Mouse (Mus musculus) adrenal gland, adult (tissue): ENCODE measurements at regions not wholly inside any gene's neighbourhood (a gene's known extent, or its start where the extent isn't known, plus 50 kb on each side); places are given as distances from the start of the nearest gene placed in this dataset.
"Not testable (repeated sequence)": the region's sequence is repeated elsewhere in the genome, so short reads cannot be mapped to it uniquely, and the experiment has no call there.

Experiments
- DNase-seq, 2 experiments: peaks; one replicate each; pipeline ENCODE4 v3.0.0; 2022 to 2023; ENCODE audit warnings: low spot score in 1 of 2; ENCODE audit not compliant: inconsistent age in 2 of 2

GRCm38 (mm10) chr13:70192101-70193025, 390.2 kb downstream of the Med10 start:
- no peak for DNase-seq

DNA sequence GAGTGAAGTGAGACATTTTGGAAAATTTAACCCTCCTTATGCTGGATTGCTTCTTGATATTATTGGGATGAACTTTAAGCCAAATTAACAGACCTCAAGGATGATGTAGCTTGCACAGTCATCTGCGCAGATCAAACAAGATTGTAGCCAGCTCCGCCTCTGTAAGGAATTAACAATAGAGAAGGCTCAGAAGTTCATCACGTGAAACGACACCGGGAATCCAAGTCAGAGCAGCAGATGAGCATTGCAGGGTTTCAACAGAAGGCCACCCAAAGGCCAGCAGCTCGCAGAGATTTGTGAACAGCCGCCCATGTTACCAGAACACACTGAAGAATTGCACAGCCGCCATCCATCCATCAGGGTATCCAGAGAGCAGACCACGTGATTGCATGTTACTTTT, 391.1 kb downstream of the Med10 start:
- no peak for DNase-seq

DNA sequence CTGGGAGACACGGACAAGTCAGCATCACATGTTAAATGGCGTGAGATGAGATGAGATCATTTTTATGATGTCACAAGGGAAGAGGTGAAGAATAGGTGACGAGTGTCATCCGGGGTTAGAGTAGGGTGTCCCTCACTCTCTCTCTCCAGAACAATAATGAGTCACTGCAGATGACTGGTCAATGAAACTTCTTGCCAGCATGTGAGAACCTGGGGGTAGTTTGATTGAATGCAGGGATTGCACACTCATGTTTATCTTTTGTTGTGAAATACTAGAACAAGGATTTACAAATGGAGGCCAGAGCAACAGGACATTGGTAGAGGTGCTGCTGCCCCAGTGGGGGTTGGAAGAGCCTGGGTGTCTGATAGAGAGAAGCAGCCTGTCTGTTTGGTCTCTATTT, 393.7 kb downstream of the Med10 start:
- peak in 1 of 2 experiments; percentile 69 for DNase-seq

- DNase-seq = no peak
These were observed 396.4 kb downstream of the Med10 start for GRCm38 (mm10) chr13:70198638-70199037.

DNA sequence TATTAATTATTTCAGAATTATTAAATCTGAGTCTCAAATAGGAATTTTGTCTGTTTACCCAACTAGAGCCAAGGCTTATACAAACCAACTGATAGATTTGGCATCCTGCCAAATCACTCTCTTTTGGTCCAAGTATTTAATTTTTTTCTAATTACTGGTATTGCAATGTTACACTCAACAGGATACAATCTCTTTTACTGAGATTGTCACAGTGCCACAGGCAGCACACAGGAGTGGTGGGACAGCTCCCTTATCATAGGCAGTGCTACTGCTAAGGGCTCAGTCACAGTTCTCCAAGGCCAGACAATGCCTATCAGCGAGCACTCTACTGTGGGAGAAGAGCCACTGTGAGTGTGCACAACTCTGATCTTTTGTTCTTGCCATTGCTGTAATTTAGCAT, 396.9 kb downstream of the Med10 start:
- no peak for DNase-seq

DNA sequence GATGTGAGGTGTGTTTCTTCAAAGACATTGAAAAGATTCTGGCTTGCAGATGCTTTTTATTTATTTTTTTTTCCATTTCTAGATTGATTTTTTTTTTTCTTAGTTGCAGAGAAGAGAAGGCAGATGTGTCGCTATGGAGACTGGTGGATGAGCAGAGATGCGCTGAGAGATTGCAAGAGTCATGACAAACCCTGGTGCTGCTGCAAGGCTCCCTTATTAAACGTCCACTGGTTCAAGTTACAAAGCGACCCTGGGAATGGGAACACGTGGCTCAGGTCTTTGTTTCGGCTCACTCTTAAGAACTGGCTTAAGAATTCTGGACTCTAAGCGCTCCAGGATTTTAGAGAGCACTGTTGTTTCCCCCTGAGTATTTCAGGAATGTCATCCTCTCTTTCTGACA, 403.1 kb downstream of the Med10 start:
- DNase-seq = no peak

- DNase-seq = no peak
These were observed 408.0 kb downstream of the Med10 start for GRCm38 (mm10) chr13:70210158-70210557.

- DNase-seq = peak in 1 of 2 experiments; percentile 45
These were observed 410.8 kb downstream of the Med10 start for GRCm38 (mm10) chr13:70213017-70213416.

DNA sequence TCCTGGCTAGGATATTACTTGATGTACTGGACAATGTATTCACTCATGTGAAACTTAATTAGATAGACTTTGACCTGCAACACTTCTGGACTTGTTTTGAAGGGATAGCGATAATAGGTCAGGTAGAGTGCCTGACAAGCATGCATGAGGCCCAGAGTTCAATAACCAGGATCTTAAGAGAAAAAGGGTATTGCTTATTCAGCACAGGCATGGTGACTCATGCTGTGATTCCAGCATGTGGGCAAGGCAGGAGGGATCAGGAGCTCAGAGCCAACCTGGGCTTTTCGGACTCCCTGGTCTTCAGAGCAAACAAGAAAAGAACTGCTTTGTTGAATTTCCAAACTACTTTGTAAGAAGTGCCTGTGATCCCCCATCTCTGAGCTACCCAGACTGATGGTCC, 411.4 kb downstream of the Med10 start:
- no peak for DNase-seq

DNA sequence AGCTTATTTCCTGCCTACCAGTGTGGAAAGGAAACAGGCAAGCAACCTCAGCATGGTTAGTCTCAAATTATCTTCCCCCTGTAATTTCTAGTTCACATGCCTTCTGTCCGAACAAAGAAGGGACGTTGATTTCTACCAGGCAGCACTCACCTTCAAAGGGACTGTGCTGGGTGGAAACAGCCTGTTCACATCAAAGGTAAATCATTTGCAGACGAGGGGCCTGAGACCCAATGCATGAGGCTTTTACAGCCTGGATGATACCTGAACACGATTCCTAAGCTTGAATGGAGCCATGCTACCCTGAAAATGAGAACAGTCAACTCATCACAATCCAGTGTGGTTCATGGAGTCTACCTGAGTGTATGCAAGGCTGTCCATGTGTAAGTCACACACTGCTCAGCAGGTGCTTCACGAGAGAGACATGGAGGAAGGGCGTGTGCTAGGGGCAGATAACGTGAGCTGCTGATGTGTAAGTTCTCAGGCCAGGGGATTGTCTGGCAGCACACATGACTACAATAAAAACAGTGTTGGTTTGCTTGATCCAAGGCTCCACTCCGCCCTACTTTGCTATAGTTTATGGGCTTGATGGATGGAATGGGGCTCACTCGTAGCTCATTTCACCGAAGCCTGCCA, 411.9 kb downstream of the Med10 start:
- no peak for DNase-seq

DNA sequence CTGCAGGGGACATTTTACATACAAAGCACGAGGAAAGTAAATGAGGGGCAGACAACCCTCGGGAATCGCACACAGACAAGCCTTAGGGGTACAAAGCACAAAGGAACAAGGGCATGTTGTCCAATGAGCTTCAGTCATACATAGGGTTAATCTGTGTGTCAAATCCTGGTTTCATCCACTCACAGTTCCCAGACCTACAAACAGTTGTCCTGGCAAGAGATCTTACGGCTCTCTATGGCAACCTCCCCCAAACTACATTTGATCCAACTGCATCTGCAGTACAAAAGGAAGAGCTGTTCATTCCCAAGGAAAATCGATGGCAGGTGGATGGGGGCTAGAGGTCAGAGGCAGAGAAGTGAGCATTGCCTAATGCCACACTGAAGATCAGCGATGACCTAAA, 413.9 kb downstream of the Med10 start:
- DNase-seq = no peak

GRCm38 (mm10) chr13:70217429-70218133, 415.4 kb downstream of the Med10 start:
- no peak for DNase-seq

DNA sequence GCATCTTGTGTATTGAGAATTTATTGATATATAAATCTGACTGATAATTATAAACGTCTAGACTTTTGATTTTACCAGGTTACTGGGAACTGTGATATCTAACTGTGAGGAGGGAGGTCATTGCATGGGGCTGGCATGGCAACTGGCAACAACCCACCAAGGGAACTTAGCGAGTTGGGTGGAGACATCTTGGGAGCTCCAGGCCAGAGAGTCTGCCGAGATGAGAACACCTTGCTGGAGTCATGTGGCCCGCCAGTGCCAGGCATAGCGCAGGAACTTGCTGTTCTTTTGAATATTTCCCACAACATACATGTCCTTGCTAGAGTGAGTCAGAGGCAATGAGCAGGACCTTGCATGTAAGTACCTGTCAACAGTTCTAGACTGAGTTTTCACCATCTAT, 413.9 kb downstream of the Ice1 start:
- DNase-seq = no peak

GRCm38 (mm10) chr13:70227167-70227566, 410.3 kb downstream of the Ice1 start:
- DNase-seq = no peak

DNA sequence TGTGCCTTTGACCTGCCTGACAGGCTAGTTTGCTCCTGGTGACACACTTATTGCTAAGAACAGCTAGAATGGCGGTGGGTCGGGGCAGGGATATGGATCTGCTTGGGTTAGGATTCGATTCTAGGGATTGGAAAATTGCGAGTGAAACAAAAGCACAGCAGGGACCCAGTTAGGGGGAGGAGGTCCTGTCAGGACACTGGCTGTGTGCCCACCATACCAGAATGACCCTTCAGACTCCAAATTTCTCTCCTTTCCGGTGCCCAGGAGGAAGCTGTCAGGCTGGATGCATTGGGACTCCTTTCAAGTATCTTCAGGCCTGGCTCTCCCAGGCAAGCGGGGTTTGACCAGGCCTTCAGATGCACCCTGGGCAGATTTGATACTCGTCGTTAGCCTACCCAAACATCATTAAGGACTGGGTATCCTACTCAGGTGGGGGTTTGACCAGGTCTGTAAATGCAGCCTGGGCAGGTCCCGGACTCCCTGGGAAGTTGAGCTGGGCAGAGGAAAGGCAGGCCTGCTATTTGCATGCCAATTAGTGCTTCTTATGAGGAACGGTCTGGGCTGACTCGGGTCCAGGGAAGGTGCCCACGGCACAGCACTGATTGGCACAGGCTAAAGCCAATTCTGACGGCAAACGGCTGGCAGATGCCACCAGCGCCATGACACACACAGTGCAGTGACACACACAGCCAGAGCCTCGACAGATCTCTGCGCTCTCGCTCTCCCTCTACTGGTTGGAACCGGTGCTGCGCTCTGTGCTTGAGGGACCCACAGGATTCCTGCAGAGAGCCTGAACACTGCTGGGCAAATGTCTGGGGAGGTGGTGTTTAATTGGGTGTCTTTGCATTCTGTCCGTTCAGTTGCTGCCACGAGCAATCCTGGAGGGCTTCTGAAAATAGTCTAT, 403.3 kb downstream of the Ice1 start:
- peak; percentile 73 to 91 for DNase-seq

DNA sequence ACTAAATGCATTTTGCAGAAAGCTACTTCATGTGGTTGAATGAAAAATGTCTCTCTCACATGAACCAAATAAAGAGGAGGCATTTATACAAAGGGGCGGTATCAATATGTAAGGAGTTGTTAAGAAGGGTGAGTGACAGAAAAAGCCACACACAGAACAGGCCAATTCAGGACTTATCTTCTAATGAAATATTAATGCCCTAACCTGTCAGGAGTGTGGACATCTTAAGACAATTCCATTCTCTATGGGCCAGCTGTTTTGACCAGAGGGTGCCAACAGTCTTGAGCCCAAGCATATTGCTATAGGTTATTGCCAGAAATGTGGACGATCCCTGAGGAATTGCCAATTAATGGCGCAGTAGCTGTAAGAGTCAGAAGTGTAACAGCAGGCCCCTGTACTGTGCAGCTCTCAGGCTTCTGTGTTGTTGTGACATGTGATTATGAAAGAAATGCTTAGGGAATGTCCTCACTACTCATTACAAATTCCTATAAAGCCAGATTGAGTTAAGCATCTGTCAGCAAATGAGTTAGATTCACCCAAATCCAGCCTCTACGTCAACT, 393.8 kb downstream of the Ice1 start:
- DNase-seq = no peak

DNA sequence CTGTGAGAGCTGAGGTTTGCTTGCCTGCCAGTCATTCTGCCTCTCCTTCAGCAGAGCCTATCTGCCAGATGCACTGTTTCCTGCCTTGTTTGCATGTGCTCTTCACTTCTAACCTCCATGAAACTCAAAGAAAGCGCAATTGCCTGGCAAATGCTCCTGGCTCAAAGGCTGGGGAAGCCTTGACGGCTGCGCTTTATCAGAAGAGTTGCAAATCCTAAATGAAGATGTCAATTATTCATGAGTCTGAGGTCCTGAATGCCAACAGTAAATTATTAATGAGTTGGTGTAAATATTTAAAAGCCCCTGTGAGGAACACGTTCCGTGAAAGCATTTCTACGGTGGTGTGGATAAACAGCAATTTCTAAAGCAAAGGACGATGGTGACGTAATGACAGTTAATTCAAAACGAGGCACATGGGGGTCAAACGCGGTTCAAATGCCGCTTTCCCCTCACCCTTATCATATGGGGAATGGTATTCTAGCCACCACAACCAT, 377.4 kb downstream of the Ice1 start:
- DNase-seq = no peak

DNA sequence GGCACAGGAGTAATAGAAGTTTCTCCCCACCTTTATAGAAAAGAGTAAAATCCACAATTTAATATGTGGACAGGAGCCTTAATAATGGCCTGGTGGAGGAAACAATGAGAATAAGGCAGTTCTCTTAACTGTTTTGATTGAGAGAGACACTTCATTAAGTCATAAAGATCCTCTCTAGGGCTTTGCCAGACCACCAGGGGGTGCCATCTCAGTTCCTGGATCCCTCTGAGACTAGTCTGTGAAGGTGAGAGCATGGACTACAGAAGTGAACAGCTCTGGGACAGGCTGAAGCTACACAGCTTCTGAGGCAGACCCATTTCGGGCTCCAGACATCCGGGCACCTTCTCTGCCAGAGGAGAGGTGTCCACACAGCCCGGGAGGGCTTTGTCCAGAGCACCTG, 373.8 kb downstream of the Ice1 start:
- DNase-seq = no peak

- not testable (repeated sequence) for DNase-seq
These were observed 360.5 kb downstream of the Ice1 start for GRCm38 (mm10) chr13:70276884-70277378.
